Mouse (Mus musculus): ENCODE data around the gene Cyp1a2.

DNA sequence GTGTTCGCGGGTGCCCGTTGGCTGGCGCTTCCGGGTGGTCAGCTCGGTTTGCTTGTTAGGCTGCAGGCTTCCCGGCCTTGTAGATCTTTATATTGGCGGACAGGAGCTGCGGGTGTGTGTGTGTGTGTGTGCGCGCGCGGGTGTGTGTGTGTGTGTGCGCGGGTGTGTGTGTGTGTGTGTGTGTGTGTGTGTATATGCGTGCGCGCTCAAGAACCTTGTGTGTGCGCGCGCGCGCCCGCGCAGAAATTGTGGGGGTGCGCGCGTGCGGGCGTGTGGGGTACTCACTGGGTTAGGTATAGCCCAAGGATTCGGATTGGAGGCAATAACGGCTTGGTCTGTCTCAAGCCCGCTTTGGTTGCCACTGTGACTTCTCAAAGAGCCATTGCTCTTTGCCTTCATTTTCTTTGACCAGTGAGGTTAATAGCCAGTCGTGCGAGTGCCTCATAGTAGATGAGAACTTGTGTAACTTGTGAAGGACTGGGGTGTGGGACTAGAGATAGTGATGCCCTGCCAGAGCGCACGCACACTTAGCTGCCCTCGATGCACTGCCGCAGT is 25.3 kb upstream of the Cyp1a2 start:
- no peak for TF ChIP-seq ZNF384 (IDR thresholded peaks at IDR 0.05; ENCODE audit: low read depth, low read length)
- no peak for TF ChIP-seq CHD2 (IDR thresholded peaks at IDR 0.05; ENCODE audit: low read depth, low read length)
- no peak; the same call in 1 of the 2 replicates for TF ChIP-seq HCFC1 (IDR thresholded peaks at IDR 0.05; ENCODE audit: borderline replicate concordance, insufficient read depth, low read length)
